Mouse (Mus musculus) cerebellum, postnatal 10 days (tissue): ENCODE measurements around the gene Grxcr1.

Source experiments
- DNase-seq, 2 experiments: peaks; one replicate each; pipeline ENCODE4 v3.0.0; 2021; ENCODE audit warnings: mixed read lengths in 2 of 2

Gene Grxcr1

GRCm38 (mm10) chr5:68031744-68032143, at the start of gene Grxcr1:
Grxcr1 (plus strand) TSS chr5:68031835.
- DNase-seq: no peak

- DNase-seq: no peak
Observed at GRCm38 (mm10) chr5:67981946-67982526, 49.6 kb upstream of the Grxcr1 start.

- DNase-seq: no peak
Observed at GRCm38 (mm10) chr5:67990426-67990825, 41.2 kb upstream of the Grxcr1 start.

- DNase-seq: no peak
Observed at GRCm38 (mm10) chr5:68002611-68003010, 29.0 kb upstream of the Grxcr1 start.

GRCm38 (mm10) chr5:68003904-68004303, 27.7 kb upstream of the Grxcr1 start:
- peak in 1 of 2 experiments; percentile 5 for DNase-seq

GRCm38 (mm10) chr5:68004419-68004818, 27.2 kb upstream of the Grxcr1 start:
- DNase-seq: no peak

GRCm38 (mm10) chr5:68007074-68007473, 24.6 kb upstream of the Grxcr1 start:
- no peak for DNase-seq

- no peak for DNase-seq
Observed at GRCm38 (mm10) chr5:68011569-68011968, 20.1 kb upstream of the Grxcr1 start.

- peak; percentile 89 to 91 for DNase-seq
Observed at GRCm38 (mm10) chr5:68012618-68013017, 19.0 kb upstream of the Grxcr1 start.

- DNase-seq: no peak
Observed at GRCm38 (mm10) chr5:68020870-68021269, 10.8 kb upstream of the Grxcr1 start.

GRCm38 (mm10) chr5:68026658-68027422, 4.8 kb upstream of the Grxcr1 start:
- no peak for DNase-seq

GRCm38 (mm10) chr5:68027474-68027873, 4.2 kb upstream of the Grxcr1 start:
- DNase-seq: no peak

GRCm38 (mm10) chr5:68033345-68033744, 1.7 kb downstream of the Grxcr1 start:
- no peak for DNase-seq

- DNase-seq: no peak
Observed at GRCm38 (mm10) chr5:68039077-68039476, 7.4 kb downstream of the Grxcr1 start.

- DNase-seq: no peak
Observed at GRCm38 (mm10) chr5:68043339-68043738, 11.7 kb downstream of the Grxcr1 start.

GRCm38 (mm10) chr5:68048783-68049182, 17.1 kb downstream of the Grxcr1 start:
- DNase-seq: peak; percentile 72 to 78

- DNase-seq: no peak
Observed at GRCm38 (mm10) chr5:68049536-68049935, 17.9 kb downstream of the Grxcr1 start.

- DNase-seq: no peak
Observed at GRCm38 (mm10) chr5:68051101-68051500, 19.5 kb downstream of the Grxcr1 start.

GRCm38 (mm10) chr5:68057574-68057973, 25.9 kb downstream of the Grxcr1 start:
- DNase-seq: no peak

GRCm38 (mm10) chr5:68068694-68069093, 37.1 kb downstream of the Grxcr1 start:
- no peak for DNase-seq

- DNase-seq: no peak
Observed at GRCm38 (mm10) chr5:68070308-68070707, 38.7 kb downstream of the Grxcr1 start.

- DNase-seq: no peak
Observed at GRCm38 (mm10) chr5:68071857-68072256, 40.2 kb downstream of the Grxcr1 start.

- DNase-seq: no peak
Observed at GRCm38 (mm10) chr5:68086535-68087098, 55.0 kb downstream of the Grxcr1 start.

GRCm38 (mm10) chr5:68087174-68087573, 55.5 kb downstream of the Grxcr1 start:
- DNase-seq: no peak
